Mouse (Mus musculus) gastrocnemius, postnatal 10 days (tissue): ENCODE data around the gene Endou. TPM values are rescaled to one million over a fixed set of nuclear protein-coding genes. Genes with fewer than 3 reads are reported as not detected.

Experiments used
- DNase-seq: peaks from one replicate; pipeline ENCODE4 v3.0.0; 2021; ENCODE audit warnings: mixed read lengths
- total RNA-seq, 2 experiments: library from RNA; stranded (reverse); gene quantifications; 2 replicates each; pipeline ENCODE4 v1.2.3; 2021

Gene Endou
- total RNA-seq, 2 experiments from 2014 or later = 0.56 to 0.82 TPM

DNA sequence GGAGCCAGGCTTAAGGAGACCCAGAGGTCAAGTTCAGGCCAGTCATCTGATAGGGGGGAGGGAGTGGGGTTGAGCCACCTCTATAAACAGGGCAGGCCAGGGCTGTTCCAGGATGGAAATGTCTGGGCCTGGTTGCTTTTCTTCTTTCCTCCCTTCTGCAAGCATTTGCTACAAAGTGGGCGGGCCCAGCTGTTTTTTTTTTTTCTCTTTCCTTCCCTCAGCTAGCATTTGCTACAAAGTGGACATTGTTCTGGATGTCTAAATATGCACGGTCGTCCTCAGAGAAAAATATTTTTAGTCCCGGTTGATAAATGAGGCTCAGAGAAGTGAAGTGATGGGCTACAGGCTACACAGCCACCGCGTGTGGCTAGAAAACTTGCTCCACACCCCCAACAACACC lies 23.3 kb upstream of the Endou start:
- DNase-seq = no peak

DNA sequence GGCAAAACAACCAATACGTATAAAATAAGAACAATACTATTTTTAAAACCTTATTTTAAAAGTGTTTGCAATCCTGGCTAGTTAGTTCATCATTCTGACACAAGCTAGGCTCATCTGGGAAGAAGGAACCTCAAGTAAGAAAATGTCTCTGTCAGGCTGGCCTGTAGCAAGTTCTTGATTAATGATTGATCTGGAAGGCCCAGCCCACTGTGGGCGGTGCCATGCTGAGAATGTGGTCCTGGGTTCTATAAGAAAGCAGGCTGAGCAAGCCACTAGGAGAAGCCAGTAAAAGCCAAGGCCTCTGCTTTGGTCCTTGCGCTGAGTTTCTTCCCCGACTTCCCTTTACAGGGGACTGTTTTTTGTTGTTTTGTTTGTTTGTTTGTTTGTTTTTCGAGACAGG lies 21.4 kb upstream of the Endou start:
- DNase-seq = no peak

DNA sequence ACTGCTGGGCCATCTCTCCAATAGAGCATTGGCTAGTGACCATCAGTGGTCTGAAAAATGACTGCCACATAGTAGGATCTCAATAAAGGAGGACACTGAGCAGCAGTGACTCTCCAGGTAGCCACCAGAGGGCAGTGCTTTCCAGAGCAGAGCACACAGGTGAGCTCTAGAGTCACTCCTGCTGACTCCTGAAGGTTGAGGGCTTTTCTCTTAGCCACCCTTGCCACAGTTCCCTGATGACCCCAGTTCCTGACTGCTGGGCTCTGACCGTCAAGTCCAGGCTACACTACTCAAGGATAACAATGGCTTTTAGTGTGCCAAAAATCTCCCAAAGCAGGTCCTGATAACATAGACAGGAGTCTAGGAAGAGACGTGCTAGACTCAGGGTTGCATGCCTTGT lies 20.5 kb upstream of the Endou start:
- DNase-seq = no peak

DNA sequence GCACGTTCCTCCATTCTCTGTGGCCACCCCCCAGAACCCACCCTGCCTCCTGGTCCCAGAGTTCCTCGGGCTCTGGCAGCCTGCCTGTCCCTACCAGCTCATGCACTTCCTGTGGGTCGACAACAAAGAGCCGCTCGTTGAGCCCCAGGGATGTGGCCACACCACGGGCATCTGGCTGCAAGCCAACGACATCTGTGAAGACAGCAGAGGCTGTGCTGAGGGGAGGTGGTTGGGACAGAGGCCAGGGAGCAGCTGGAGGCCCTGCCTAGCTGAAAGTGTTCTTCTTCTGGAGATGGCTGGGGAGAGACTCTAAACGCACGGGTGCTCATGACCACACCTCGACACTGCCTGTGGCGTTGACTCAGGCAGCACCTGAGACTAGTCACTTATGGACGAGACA lies 19.6 kb upstream of the Endou start:
- DNase-seq = peak; percentile 61

DNA sequence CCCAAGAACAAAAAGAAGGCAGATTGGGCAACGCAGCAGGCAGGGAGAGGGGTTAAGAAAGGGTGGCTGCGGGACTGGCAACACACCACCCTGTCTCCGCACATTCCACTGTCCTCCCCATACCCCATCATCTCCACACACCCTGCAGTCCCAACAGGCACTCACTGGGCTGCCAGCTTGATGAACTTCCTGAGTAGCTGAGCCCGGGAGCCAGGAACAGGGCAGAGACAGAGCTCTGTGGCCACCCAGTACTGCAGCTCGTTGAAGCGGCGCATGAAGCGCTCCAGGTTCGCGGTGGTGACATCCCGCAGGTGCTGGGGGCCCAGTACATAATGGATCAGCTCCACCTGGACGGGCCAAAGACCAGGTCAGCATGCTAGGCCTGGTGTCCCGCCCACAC lies 18.7 kb upstream of the Endou start:
- DNase-seq = no peak

DNA sequence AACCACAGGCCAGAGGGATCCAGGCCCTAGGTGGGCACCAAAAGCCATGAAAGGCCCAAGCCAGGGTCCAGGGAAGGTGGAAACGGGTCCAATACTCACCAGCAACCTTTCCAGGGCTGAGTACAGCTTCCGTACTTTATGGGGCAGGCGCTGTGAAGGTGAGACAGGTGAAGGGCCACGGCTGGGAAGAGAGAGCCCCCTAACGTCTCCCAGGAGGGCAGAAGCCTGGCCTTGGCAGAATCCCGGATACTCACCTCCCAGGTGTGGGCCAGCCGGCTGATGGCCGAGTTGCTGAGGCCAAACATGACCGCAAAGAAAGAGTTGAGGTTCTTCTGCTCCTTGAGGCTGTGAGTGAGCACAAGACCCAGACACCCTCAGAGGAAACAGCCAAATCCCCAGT lies 18.3 kb upstream of the Endou start:
- DNase-seq = no peak

DNA sequence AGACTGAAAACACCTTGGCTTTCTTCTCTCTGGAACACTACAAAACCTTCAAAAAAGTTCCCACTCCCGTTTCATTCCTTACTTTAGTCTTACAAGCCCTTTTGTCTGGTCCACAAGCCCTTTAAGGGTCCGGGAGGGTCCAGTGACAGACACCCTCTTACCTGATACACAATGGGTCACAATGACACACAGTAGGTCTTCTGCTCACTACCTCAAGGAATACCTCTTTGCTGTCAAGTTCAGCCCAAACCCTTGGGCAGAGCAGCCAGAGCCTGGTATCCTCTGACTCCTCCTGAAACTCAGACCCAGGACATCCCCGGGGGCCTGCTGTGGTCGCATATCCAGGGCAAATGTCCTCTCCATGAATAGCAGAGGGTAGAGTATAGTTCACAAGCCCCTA lies 17.8 kb upstream of the Endou start:
- no peak for DNase-seq

DNA sequence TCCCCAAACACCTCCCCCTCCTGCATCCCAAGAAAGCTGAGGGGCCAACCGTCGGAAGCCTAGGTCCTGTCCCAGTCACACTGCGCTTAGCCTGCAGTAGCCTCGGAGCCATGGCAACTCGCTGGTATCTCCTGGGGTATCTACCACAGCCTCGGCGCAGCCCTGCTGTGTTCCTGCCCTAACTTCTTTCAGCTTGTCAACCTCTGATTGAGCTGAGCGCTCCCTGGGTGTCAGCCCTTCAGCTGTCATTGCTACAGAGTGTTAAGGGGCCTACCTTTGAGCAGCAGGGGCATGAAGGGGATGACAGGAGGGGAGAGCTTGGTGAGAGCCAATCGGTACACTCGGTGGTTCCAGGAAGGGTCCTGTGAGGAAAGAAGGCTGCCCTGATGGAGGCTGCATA lies 17.2 kb upstream of the Endou start:
- no peak for DNase-seq

DNA sequence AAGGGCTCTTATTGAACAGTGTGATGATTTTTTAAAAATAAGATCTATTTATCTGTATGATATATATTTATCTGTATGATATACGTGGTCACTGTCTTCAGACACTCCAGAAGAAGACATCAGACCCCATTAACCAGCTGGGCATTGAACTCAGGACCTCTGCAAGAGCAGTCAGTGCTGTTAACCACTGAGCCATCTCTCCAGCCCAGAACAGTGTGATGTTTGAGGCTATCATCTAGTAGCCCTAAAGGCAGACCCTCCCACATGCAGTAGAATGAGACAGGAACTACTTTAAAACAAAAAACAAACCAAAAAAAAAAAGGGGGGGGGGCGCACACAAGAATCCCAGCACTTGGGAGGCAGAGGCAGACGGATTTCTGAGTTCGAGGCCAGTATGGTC lies 16.3 kb upstream of the Endou start:
- no peak for DNase-seq

DNA sequence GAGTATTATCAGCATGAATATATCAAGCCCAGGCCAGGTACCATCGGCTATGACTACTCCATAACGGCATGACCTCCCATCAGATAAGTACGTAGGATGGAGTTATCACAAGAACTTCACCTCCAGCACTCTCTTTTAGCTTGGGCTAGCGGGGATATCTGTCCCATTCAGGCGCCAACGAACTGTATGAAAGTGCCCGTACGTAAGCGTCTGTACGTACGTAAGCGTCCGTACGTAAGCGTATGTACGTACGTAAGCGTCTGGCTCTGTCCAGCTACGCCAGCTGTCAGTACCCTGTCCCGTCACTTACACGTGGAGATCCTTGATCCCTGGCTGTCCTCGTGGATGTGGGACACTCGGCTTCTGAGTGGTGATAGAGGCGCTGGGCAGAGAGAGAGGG lies 15.6 kb upstream of the Endou start:
- DNase-seq = no peak

DNA sequence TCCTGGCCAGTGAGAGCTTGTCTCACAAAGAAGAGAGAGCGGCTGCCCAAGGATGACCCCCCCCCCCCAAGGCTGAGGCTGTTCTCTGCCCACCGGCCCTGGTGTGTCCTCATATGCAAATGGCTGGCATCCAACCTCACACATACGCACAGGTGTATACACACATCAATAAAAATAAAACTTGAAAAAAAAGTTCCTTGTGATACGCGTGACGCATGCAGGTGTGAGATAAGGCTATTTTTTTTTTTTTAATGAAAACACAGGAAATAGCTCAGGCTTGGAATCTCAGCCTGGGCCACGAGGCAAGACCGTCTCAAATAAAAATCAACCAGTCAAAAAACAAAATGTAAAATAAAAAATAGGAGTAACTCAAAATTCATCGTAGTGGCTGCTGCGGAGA lies 15.1 kb upstream of the Endou start:
- no peak for DNase-seq

DNA sequence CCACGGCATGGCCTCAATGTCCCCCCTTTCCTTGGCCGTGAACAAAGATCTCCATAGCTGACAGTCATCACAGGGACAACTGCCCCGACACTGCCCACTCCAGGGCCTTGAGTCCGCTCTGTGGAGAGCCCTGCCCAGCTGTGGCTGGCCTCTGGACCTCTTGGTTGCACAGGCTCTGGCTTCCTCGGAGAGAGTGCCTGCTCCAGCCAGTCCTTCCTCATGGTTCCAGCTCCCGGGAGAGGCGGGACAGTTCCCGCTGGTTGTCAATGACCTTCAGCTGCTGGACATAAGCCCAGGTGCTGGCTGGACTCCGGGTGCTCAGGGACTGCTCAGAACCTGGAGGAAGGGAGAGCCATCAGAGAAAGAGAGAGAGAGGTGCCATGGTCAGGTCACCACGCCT lies 14.2 kb upstream of the Endou start:
- DNase-seq = peak; percentile 51

DNA sequence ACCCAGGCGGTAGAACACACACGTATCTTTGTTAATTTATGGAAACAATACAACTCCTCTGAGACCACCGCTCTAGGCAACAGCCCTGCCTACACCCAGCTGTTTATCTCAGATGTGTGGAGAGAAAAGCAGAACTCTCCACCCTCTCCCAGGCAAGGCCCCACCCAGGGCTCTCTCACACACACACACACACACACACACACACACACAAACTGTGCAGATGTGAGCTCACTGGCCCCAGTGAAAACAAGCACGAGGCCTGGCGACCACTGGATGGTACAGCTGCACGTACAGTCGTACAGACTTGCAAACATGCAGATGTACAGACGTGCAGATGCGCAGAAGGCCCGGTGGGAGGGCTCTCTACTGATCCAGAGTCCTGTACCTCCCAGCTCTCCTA lies 13.8 kb upstream of the Endou start:
- DNase-seq = peak; percentile 42

DNA sequence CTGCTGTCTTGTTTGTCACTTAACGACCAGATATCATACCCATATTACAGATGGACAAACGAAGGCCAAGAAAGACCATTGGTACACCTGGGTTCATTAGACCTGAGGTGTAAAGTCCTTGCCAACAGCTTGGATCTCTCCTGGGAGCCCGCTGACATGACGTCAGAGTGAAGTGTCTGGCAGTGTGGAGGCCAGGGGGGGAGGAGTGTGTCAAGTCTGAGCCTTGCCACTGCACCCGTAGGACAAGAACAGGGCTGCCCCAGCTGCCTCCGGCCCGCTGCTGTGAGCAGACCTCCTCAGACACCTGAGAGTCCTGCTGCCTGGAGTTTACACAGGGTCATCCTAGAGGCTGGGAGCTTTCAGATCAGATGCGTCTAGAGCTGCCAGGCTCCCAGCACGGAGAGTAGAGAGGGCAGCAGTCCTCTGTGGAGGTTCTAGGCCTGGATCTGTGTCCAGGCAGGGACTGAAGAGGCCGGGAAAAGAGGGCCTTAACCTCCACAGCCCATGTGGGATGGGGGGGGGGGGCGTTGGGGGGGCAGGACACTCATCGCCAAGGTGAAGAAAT lies 12.9 kb upstream of the Endou start:
- no peak for DNase-seq

DNA sequence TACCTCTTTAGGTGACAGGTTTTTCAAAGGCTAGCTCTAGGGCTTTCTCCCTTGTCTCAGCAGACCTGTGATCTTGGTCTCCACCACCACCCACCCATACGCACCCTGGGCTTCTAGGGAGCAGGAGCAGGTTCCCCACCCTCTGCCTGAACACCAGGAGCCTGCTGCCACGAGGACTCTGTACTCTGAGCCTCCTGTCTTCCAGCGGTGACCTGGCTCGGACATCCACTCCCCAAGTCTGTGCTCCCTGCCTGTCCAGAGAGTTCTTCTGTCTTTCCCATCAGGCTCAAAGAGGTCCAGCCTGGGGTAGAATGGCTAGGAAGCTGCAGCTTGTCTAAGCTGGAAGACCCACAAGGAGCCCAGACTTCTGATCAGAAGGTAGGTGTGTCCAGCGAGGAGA lies 12.1 kb upstream of the Endou start:
- no peak for DNase-seq

DNA sequence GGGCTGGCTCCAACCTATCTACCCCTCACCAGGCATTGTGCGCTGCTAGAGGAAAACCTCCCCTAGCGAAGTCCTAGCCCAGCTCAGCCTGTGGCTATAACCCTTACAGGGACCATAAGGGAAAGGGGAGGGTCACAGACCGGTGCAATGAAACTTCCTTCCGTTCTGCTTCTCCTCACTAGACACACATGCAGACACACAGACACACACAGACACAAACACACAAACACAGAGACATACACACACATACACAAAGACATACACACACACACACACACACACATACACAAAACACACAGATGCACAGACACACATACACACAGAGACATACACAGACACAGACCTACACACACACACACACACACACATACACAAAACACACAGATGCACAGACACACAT lies 11.5 kb upstream of the Endou start:
- no peak for DNase-seq

DNA sequence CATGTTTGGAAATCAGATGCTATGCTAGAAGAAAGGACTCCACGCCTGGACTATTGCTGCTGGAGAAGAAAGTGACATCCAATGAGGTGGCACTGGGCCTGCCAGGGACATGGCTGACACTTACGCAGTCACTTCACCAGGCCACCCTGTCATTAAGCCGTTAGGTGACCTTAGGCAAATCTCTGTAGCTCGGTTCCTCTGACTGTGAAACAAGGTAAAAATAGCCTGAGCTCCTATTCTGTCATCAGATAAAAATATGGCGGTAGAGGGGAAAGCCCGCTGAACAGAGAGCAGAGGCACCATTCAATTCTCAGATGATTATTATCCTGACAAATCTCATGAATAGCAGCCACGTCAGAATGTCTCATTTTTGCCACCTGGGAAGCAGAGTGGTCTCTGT lies 10.9 kb upstream of the Endou start:
- DNase-seq = no peak

DNA sequence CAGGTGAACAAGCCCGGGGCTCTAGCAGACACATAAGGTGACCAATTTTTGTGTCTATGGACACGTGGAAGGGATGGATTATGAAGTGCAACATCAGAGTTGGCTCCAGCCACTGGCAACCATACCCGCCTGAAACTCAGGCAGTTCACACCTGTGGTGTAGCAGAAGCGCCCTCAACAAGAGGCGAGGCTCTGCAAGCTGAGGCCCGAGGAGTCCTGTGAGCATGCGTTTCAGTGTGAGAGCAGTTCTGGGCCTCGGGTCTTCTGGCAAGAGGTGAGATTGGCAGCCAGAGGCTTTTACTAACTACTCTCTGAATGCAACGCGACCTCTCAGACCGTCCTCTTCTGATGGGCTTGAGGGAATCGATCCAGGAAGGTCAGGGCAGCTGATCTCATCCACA lies 10.5 kb upstream of the Endou start:
- DNase-seq = no peak

DNA sequence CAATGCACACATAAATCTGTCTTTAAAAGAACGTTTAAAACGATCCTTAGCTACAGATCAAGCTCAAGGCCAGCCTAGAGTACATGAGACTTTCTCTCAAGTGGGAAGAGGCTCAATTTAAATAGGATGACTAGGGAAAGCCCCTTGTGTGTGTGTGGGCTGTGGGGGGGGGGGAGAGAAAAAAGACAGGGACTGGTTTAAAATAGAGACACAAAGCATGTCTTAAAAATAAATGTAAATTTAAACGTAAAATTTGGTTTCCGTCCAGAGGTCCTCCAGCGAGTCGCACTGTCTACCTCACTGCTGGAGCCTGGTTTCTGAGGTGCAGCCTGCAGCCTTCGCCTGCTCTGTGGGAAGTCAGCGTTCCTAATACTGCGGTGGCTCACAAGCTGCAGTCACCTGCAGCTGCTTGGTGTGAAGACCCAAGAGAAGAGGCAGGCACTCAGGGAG lies 9.2 kb upstream of the Endou start:
- no peak for DNase-seq

DNA sequence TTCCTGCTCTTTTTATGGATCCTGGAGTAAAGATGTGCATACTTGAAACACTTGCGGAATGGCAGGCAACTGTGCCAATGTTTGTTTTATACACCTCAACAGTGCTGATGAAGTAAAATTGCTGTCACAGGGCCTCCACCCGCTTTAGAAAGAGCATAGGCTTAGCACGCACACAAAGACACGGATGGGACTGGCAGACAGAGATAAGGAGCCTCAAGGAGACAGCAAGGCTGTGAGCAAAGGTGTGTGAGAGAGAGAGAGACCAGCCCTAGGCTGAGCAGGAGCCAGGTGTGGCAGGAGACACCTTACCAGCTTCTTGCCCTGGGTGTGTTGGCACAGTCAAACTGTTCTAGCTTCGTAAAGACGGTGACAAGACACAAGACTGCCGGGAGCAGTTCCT lies 7.8 kb upstream of the Endou start:
- DNase-seq = no peak

DNA sequence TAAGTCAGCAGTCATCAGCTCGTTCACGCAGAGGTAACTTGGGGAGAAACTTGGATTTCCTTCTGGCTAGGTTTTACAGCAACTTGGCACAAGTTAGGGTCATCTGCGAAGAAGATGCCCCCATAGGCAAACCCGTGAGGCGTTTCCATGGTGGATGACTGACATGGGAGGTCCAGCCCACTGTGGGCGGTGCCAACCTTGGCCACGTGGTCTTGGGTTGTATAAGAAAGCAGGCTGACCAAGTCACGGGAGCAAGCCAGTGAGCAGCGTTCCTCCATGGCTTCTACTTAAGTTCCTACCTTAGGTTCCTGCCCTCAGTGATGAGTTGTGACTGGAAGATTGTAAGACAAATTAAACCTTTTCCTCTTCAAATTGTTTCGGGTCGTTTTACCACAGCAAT lies 849 bp upstream of the Endou start:
- DNase-seq = no peak

DNA sequence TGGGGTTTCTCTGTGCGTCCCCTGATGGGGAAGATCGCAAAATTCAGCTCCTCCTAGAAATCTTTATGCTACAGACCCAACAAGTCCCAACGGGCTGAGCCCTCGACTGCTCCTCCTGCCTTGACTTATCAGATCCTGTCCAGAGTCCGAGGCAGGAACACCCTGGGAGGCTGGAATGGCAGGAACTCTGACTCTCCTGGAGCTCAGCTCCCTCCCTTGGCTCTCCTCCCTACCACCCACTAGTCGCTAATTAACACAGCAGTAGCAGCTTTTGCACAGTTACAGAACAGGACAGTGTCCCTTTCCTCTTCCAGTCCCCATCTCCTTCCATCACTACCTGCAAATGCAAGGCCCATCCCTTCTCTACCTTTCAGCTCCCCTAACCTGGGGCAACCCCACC lies 774 bp downstream of the Endou start:
- DNase-seq = no peak

DNA sequence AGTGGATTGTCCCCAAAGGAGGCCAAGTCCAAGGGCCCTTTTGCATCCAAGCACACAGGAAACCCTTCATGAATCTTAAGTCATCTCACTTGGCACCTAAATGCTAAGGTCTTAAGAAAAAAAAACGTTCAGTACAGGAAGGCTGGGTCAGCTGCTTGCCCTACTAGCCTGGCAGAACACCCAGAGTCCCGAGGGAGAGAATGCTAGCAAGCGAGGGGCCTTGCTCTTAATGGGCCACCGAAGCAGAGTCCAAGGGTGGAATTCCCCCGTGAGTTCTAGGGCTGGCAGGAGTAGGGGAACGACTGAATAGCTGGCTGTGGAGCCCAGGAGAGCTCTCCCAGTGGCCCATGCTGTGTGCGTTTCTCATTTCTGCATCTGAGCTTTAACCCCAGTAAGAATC lies 2.3 kb downstream of the Endou start:
- no peak for DNase-seq

DNA sequence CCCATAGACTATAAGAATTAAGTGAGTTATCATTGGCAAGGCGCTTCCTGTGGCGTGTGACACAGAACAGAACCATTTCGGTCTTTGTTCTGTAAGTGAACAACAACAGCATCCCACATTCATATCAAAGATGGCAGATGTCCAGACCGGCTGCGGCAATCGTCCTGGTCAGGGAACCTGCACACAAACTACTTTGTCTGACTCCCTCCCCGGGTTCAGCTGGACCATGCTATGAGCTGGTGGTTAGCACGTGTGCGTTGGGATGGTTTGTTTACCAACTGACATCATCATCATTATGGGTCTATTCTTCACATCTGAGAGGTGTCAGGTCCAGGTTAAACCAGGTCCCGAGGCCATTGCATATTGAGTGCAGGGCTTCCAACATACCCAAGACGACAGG lies 2.7 kb downstream of the Endou start:
- DNase-seq = no peak

DNA sequence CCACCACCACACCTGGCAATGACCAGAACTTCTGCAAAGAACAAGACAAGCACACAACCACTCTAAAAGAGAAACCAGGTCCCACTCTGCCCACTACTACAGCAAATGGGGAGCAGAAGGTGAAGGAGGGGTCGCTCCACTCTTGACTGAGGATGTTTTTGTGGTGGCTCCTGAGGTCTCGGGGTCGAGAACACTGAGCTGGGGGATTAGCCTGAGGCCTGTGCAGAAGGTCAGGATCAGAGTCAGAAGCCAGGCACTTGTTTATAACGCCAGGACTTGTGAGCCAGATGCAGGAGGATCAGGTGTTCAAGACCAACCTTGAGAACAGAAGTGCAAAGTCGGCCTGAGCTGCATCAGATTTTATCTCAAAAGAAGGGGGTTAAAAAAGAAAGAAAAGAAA lies 3.6 kb downstream of the Endou start:
- no peak for DNase-seq
